Mouse (Mus musculus): Measurements from ENCODE around the gene Cops7b. TPM values are rescaled to one million over a fixed set of nuclear protein-coding genes. Genes with fewer than 3 reads are reported as not detected.

The Cops7b gene
- polyA plus RNA-seq, 1 experiment from 2014 or later, result 61.7 TPM

DNA sequence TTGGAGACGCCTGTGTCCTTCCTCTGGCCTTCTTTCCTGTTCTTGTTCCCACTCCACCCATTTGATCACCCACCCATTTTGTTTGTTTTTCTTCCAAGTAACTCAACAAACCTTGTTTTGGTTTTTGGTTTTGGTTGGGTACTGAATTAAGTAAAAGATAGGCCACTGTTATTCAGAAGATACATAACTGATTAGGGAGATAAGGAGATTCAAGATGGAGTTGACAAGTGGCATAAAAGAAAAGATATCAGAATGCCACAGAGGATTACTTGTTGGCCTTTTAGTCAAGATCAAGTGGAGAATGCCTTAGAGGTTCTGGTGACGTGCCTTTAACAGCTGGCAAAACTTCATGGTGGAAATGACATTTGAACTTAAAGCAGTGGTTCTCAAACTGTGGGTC, 1.0 kb downstream of the Cops7b start:
- no peak for DNase-seq (ENCODE audit: low spot score)
- no peak overlapping the region for H3K9ac ChIP-seq (ENCODE audit: low read length)
- H3K4me3 ChIP-seq (ENCODE audit: low read depth, low read length), result no peak overlapping the region
- WGBS, result 82% methylated on average over 2 of the region's 2 CpGs
- H3K27me3 ChIP-seq (replicated peaks; ENCODE audit: control insufficient read depth, insufficient read depth, low read length), result no peaks in the 10 kb centered on the region
- H3K36me3 ChIP-seq (ENCODE audit: control insufficient read depth, insufficient read depth, low read length), result no peaks in the 10 kb centered on the region
- no peak overlapping the region for H3K4me2 ChIP-seq (ENCODE audit: low read length)
- ATAC-seq, result no peak
- H3K9me3 ChIP-seq (replicated peaks; ENCODE audit: control insufficient read depth, low read length), result no peaks in the 10 kb centered on the region
- H3K4me1 ChIP-seq (ENCODE audit: control insufficient read depth, insufficient read depth, low read length), result peaks cover 11% of the 10 kb centered on the region; the same call in 1 of the 2 replicates
- H3K27ac ChIP-seq (ENCODE audit: low read depth, low read length), result no peak overlapping the region

GRCm38 (mm10) chr1:86586992-86587391, 4.3 kb downstream of the Cops7b start:
- Histone ChIP-seq H3K4me1 (ENCODE audit: control insufficient read depth, insufficient read depth, low read length) (peaks cover 6% of the 10 kb centered on the region; the same call in 1 of the 2 replicates), H3K27ac (ENCODE audit: low read depth, low read length) (no peak overlapping the region; the same call in 1 of the 2 replicates), H3K4me2 (ENCODE audit: low read length) (peak overlapping the region; percentile 72), H3K4me3 (ENCODE audit: low read depth, low read length) (peak overlapping the region; percentile 71), H3K9me3 (replicated peaks; ENCODE audit: control insufficient read depth, low read length) (no peaks in the 10 kb centered on the region), H3K27me3 (replicated peaks; ENCODE audit: control insufficient read depth, insufficient read depth, low read length) (no peaks in the 10 kb centered on the region), H3K36me3 (ENCODE audit: control insufficient read depth, insufficient read depth, low read length) (peaks cover 14% of the 10 kb centered on the region), H3K9ac (ENCODE audit: low read length) (peak overlapping the region; percentile 78)
- DNase-seq (ENCODE audit: low spot score), result peak; percentile 81
- ATAC-seq, result peak; percentile 25
- WGBS, result under 1% methylated on average over 26 of the region's 26 CpGs

DNA sequence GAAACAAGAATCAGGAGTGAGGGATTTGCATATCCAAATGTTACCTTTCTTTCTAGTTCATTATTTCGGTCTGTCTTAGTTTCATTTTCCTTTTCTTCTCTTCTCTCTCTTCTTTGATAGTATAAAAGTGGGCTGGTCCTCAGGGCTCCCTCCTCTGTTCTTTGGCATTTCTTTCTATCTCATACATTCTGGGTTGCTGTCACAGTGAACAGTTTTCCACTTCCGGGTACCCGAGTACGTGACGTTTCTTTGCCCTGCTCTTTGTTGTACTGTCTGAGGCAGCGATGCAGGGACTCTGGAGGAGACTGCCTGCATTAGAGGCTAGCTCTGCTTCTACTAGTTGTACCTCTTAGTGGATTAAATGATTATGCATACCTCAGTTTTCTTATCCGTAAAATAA, 11.8 kb downstream of the Cops7b start:
- Histone ChIP-seq H3K27ac (ENCODE audit: low read depth, low read length) (no peak overlapping the region), H3K9me3 (replicated peaks; ENCODE audit: control insufficient read depth, low read length) (no peaks in the 10 kb centered on the region), H3K4me2 (ENCODE audit: low read length) (no peak overlapping the region), H3K4me1 (ENCODE audit: control insufficient read depth, insufficient read depth, low read length) (no peaks in the 10 kb centered on the region), H3K36me3 (ENCODE audit: control insufficient read depth, insufficient read depth, low read length) (peaks cover 64% of the 10 kb centered on the region), H3K9ac (ENCODE audit: low read length) (no peak overlapping the region), H3K27me3 (replicated peaks; ENCODE audit: control insufficient read depth, insufficient read depth, low read length) (no peaks in the 10 kb centered on the region), H3K4me3 (ENCODE audit: low read depth, low read length) (no peak overlapping the region)
- no peak for ATAC-seq
- DNase-seq (ENCODE audit: low spot score), result no peak
- 91% methylated on average over 7 of the region's 7 CpGs for WGBS

GRCm38 (mm10) chr1:86595315-86595714, 12.6 kb downstream of the Cops7b start:
- Histone ChIP-seq H3K4me1 (ENCODE audit: control insufficient read depth, insufficient read depth, low read length) (no peaks in the 10 kb centered on the region), H3K4me2 (ENCODE audit: low read length) (no peak overlapping the region)
- no peak for ATAC-seq

DNA sequence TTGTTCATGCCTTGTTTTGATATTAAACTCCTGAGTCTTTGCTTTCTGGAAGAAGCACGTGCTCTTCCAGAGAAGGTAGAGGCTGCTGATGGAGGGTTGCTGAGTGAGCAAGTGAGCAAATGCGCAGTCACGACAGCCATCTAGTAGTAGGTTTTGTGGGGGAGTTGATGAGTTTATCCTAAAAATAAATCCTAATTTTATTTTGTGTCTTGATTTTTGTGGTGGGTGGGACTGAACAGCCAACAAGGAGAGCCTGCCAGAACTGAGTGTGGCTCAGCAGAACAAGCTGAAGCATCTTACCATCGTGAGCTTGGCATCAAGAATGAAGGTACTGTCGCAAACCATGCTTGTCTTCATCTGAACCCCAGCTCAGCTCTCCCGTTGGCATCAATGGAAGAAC, 13.8 kb downstream of the Cops7b start:
- no peak overlapping the region for H3K4me2 ChIP-seq (ENCODE audit: low read length)
- ATAC-seq (no peak), DNase-seq (ENCODE audit: low spot score) (no peak)
- no peaks in the 10 kb centered on the region for H3K9me3 ChIP-seq (replicated peaks; ENCODE audit: control insufficient read depth, low read length)
- 90% methylated on average over 6 of the region's 6 CpGs for WGBS
- H3K27me3 ChIP-seq (replicated peaks; ENCODE audit: control insufficient read depth, insufficient read depth, low read length), result no peaks in the 10 kb centered on the region
- peaks cover 73% of the 10 kb centered on the region for H3K36me3 ChIP-seq (ENCODE audit: control insufficient read depth, insufficient read depth, low read length)
- H3K27ac ChIP-seq (ENCODE audit: low read depth, low read length), result no peak overlapping the region
- no peak overlapping the region for H3K4me3 ChIP-seq (ENCODE audit: low read depth, low read length)
- no peak overlapping the region for H3K9ac ChIP-seq (ENCODE audit: low read length)
- H3K4me1 ChIP-seq (ENCODE audit: control insufficient read depth, insufficient read depth, low read length), result no peaks in the 10 kb centered on the region

More at GRCm38 (mm10) chr1:86595315-86595714, 12.6 kb downstream of the Cops7b start:
- Histone ChIP-seq H3K27me3 (replicated peaks; ENCODE audit: control insufficient read depth, insufficient read depth, low read length) (no peaks in the 10 kb centered on the region), H3K4me3 (ENCODE audit: low read depth, low read length) (no peak overlapping the region), H3K9me3 (replicated peaks; ENCODE audit: control insufficient read depth, low read length) (no peaks in the 10 kb centered on the region), H3K9ac (ENCODE audit: low read length) (no peak overlapping the region), H3K36me3 (ENCODE audit: control insufficient read depth, insufficient read depth, low read length) (peaks cover 67% of the 10 kb centered on the region), H3K27ac (ENCODE audit: low read depth, low read length) (no peak overlapping the region)
- no peak for DNase-seq (ENCODE audit: low spot score)
- 94% methylated on average over 6 of the region's 6 CpGs for WGBS

GRCm38 (mm10) chr1:86598516-86598915, 15.8 kb downstream of the Cops7b start:
- H3K4me3 ChIP-seq (ENCODE audit: low read depth, low read length), result no peak overlapping the region
- H3K27me3 ChIP-seq (replicated peaks; ENCODE audit: control insufficient read depth, insufficient read depth, low read length), result no peaks in the 10 kb centered on the region
- H3K36me3 ChIP-seq (ENCODE audit: control insufficient read depth, insufficient read depth, low read length), result peaks cover 76% of the 10 kb centered on the region
- no peak overlapping the region for H3K27ac ChIP-seq (ENCODE audit: low read depth, low read length)
- WGBS, result 73% methylated on average over 3 of the region's 3 CpGs
- H3K4me2 ChIP-seq (ENCODE audit: low read length), result no peak overlapping the region
- no peak overlapping the region for H3K9ac ChIP-seq (ENCODE audit: low read length)
- no peaks in the 10 kb centered on the region for H3K4me1 ChIP-seq (ENCODE audit: control insufficient read depth, insufficient read depth, low read length)
- H3K9me3 ChIP-seq (replicated peaks; ENCODE audit: control insufficient read depth, low read length), result no peaks in the 10 kb centered on the region
- ATAC-seq, result no peak
- DNase-seq (ENCODE audit: low spot score), result peak; percentile 77

DNA sequence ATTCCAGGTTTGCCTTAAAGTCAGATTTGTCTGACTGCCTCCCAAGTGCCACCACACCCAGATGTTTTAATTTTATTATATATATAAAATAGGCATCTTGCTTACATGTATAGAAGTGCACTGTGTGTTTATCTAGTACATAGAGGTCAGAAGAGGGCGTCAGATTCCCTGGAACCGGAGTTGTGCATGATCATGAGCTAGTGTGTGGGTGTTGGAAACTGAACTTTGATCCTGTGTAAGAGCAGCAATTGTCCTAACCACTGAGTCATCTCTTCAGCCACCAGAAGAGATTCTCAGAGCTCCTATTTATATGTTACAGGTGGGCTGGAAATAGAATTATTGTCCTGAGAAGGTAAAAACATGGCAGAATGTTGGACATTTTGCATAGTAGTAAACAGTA, 17.4 kb downstream of the Cops7b start:
- WGBS, result 91% methylated on average over 2 of the region's 2 CpGs

DNA sequence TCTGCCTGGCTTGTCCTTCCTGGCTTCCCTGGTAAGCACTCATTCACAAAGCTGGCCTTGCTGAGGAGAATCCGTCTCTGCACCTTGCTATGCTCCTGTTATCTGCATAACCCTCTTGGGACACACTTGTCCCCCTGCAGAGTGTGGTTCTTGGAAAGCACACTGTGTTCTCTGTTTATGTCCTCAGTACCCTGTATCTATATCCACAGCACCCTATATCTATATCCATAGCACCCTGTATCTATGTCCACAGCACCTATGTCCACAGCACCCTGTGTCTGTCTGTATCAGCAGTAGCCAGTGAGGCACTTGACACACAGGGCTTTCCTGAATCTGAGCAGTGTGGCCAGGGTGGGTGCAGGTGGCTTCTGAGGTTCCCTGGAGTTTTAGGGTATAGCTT, 28.2 kb downstream of the Cops7b start:
- Histone ChIP-seq H3K27me3 (replicated peaks; ENCODE audit: control insufficient read depth, insufficient read depth, low read length) (no peaks in the 10 kb centered on the region), H3K36me3 (ENCODE audit: control insufficient read depth, insufficient read depth, low read length) (peaks cover 31% of the 10 kb centered on the region), H3K9me3 (replicated peaks; ENCODE audit: control insufficient read depth, low read length) (no peaks in the 10 kb centered on the region), H3K4me1 (ENCODE audit: control insufficient read depth, insufficient read depth, low read length) (no peaks in the 10 kb centered on the region), H3K4me3 (ENCODE audit: low read depth, low read length) (no peak overlapping the region), H3K4me2 (ENCODE audit: low read length) (no peak overlapping the region), H3K9ac (ENCODE audit: low read length) (no peak overlapping the region), H3K27ac (ENCODE audit: low read depth, low read length) (no peak overlapping the region)
- 90% methylated on average over 1 of the region's 1 CpGs for WGBS
- ATAC-seq (no peak), DNase-seq (ENCODE audit: low spot score) (no peak)

More for the DNA sequence above, 17.4 kb downstream of the Cops7b start:
- H3K4me2 ChIP-seq (ENCODE audit: low read length), result no peak overlapping the region
- no peak overlapping the region for H3K27ac ChIP-seq (ENCODE audit: low read depth, low read length)
- no peaks in the 10 kb centered on the region for H3K4me1 ChIP-seq (ENCODE audit: control insufficient read depth, insufficient read depth, low read length)
- H3K9ac ChIP-seq (ENCODE audit: low read length), result no peak overlapping the region
- H3K9me3 ChIP-seq (replicated peaks; ENCODE audit: control insufficient read depth, low read length), result no peaks in the 10 kb centered on the region
- no peak overlapping the region for H3K4me3 ChIP-seq (ENCODE audit: low read depth, low read length)
- ATAC-seq (no peak), DNase-seq (ENCODE audit: low spot score) (no peak)
- no peaks in the 10 kb centered on the region for H3K27me3 ChIP-seq (replicated peaks; ENCODE audit: control insufficient read depth, insufficient read depth, low read length)
- H3K36me3 ChIP-seq (ENCODE audit: control insufficient read depth, insufficient read depth, low read length), result peaks cover 80% of the 10 kb centered on the region

DNA sequence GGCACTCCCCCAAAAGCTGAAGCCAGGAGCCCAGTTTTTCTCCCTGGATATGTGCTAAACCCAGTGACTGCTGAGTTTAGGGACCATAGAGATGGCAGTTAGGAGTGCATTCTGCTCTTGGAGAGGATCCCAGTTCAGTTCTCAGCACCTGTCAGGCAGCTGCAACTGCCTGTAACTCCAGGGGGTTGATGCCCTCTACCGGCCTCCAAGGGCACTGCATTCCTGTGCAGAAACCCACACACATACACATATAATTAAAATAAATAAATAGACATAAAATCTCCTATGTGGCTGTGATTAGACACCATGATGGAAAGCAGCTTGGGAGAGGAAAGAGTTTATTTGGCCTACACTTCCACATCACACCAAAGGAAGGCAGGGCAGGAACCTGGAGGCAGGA, 29.4 kb downstream of the Cops7b start:
- WGBS, result 70% methylated on average over 1 of the region's 1 CpGs
- H3K9me3 ChIP-seq (replicated peaks; ENCODE audit: control insufficient read depth, low read length), result no peaks in the 10 kb centered on the region
- DNase-seq (ENCODE audit: low spot score), result no peak
- H3K4me1 ChIP-seq (ENCODE audit: control insufficient read depth, insufficient read depth, low read length), result no peaks in the 10 kb centered on the region
- H3K4me3 ChIP-seq (ENCODE audit: low read depth, low read length), result no peak overlapping the region
- no peak for ATAC-seq
- H3K4me2 ChIP-seq (ENCODE audit: low read length), result no peak overlapping the region
- no peaks in the 10 kb centered on the region for H3K27me3 ChIP-seq (replicated peaks; ENCODE audit: control insufficient read depth, insufficient read depth, low read length)
- peaks cover 21% of the 10 kb centered on the region for H3K36me3 ChIP-seq (ENCODE audit: control insufficient read depth, insufficient read depth, low read length)
- H3K27ac ChIP-seq (ENCODE audit: low read depth, low read length), result no peak overlapping the region
- no peak overlapping the region for H3K9ac ChIP-seq (ENCODE audit: low read length)
